Mouse (Mus musculus) lung, postnatal 0 days (tissue): ENCODE measurements around the gene Lars2.
A peak's percentile ranks its signal among the peaks of the same experiment; 100 is the strongest.

Source experiments
- CTCF ChIP-seq: IDR thresholded peaks from 2 replicates; pipeline ENCODE4 v1.5.1; 2016; ENCODE audit warnings: antibody characterized with exemption, mild to moderate bottlenecking
- EP300 ChIP-seq: IDR thresholded peaks from 2 replicates; pipeline ENCODE4 v1.6.1; 2016; ENCODE audit warnings: antibody characterized with exemption, mild to moderate bottlenecking, control low read depth

GRCm38 (mm10) chr9:123478031-123478585 is 111.4 kb downstream of the Lars2 start:
- no peak for TF ChIP-seq EP300
- TF ChIP-seq CTCF: peak; percentile 66
